Mouse (Mus musculus) neural tube, embryonic 11.5 days (tissue): ENCODE results near the gene Wdr89. TPM values are rescaled to one million over a fixed set of nuclear protein-coding genes. Genes with fewer than 3 reads are reported as not detected.

Experiments
- ATAC-seq: fragments of 200-750 bp; cut with Nextera tagmentation; 2 replicates; pipeline ENCODE4 v1.8.0; 2017; ENCODE audit warnings: moderate number of reproducible peaks, mild to moderate bottlenecking, moderate TSS enrichment, moderate library complexity; ENCODE audit not compliant: insufficient read depth, low FRiP score, low TSS enrichment
- DNase-seq: peaks from one replicate; pipeline ENCODE4 v3.0.0-alpha.2; 2015; ENCODE audit warnings: low spot score
- H3K27ac ChIP-seq: fragments of 300-500 bp; sonication (generic); 2 replicates; pipeline ENCODE4 v1.5.1; 2014; ENCODE audit warnings: low read depth, mild to moderate bottlenecking, low read length
- H3K27me3 ChIP-seq: fragments of 300-500 bp; sonication (generic); 2 replicates; pipeline ENCODE4 v1.6.1; 2014; ENCODE audit warnings: mild to moderate bottlenecking, low read length, mixed read lengths; ENCODE audit not compliant: control insufficient read depth, insufficient read depth
- H3K36me3 ChIP-seq: fragments of 300-500 bp; sonication (generic); 2 replicates; pipeline ENCODE4 v1.6.1; 2014; ENCODE audit warnings: mild to moderate bottlenecking, low read length, moderate library complexity, mixed read lengths; ENCODE audit not compliant: control insufficient read depth, insufficient read depth
- H3K4me1 ChIP-seq: fragments of 300-500 bp; sonication (generic); 2 replicates; pipeline ENCODE4 v1.6.1; 2014; ENCODE audit warnings: low read length, mixed read lengths; ENCODE audit not compliant: control insufficient read depth, insufficient read depth
- H3K4me2 ChIP-seq: fragments of 300-500 bp; sonication (generic); 2 replicates; pipeline ENCODE4 v1.6.1; 2014; ENCODE audit warnings: low read depth, mild to moderate bottlenecking, moderate library complexity
- H3K4me3 ChIP-seq: fragments of 300-500 bp; sonication (generic); 2 replicates; pipeline ENCODE4 v1.5.1; 2014; ENCODE audit warnings: low read depth, low read length
- H3K9ac ChIP-seq: fragments of 300-500 bp; sonication (generic); 2 replicates; pipeline ENCODE4 v1.6.1; 2014; ENCODE audit warnings: mild to moderate bottlenecking, low read length
- H3K9me3 ChIP-seq: fragments of 300-500 bp; sonication (generic); 2 replicates; pipeline ENCODE4 v1.6.1; 2016; ENCODE audit warnings: low read length; ENCODE audit not compliant: control insufficient read depth
- WGBS: fragments of 180-500 bp; shearing (Covaris S2); extraction: QIAGEN DNeasy Blood & Tissue Kit; methylation state at CpG from one replicate; pipeline ENCODE4 v1.1.7; 2014; 5-methylcytosine and 5-hydroxymethylcytosine counted together
- polyA plus RNA-seq: library from polyadenylated mRNA; unstranded; fragments of >200 nt; fragmentation: Nextera tagmentation; extraction: Ambion mirVana; gene quantifications from 2 replicates; pipeline ENCODE4 v1.2.1, GENCODE M21; 2014

Gene Wdr89
- polyA plus RNA-seq, 1 experiment from 2014 or later = 10.4 TPM

GRCm38 (mm10) chr12:75615556-75615955, 53.8 kb downstream of the Wdr89 start:
- WGBS = 51% methylated on average over 3 of the region's 3 CpGs
- Histone ChIP-seq H3K4me3 (no peak overlapping the region), H3K27me3 (no peaks in the 10 kb centered on the region), H3K9me3 (no peaks in the 10 kb centered on the region), H3K27ac (no peak overlapping the region), H3K4me2 (no peak overlapping the region), H3K36me3 (no peaks in the 10 kb centered on the region), H3K4me1 (no peaks in the 10 kb centered on the region), H3K9ac (no peak overlapping the region)
- ATAC-seq (no peak), DNase-seq (no peak)

- no peak for ATAC-seq
- no peaks in the 10 kb centered on the region for H3K4me1 ChIP-seq
Measured at GRCm38 (mm10) chr12:75612711-75613110, 56.6 kb downstream of the Wdr89 start.

GRCm38 (mm10) chr12:75599490-75599889, 69.8 kb downstream of the Wdr89 start:
- no peak overlapping the region for H3K27ac ChIP-seq
- no peak overlapping the region for H3K4me3 ChIP-seq
- DNase-seq (peak; percentile 45), ATAC-seq (no peak)
- H3K27me3 ChIP-seq = no peaks in the 10 kb centered on the region
- 22% methylated on average over 4 of the region's 4 CpGs for WGBS
- H3K9me3 ChIP-seq = no peaks in the 10 kb centered on the region
- H3K4me2 ChIP-seq = no peak overlapping the region
- no peak overlapping the region for H3K9ac ChIP-seq
- H3K4me1 ChIP-seq = peaks cover under 1% of the 10 kb centered on the region; the same call in 1 of the 2 replicates
- H3K36me3 ChIP-seq = no peaks in the 10 kb centered on the region

More at GRCm38 (mm10) chr12:75612711-75613110, 56.6 kb downstream of the Wdr89 start:
- no peak overlapping the region for H3K27ac ChIP-seq
- no peaks in the 10 kb centered on the region for H3K27me3 ChIP-seq
- DNase-seq = no peak
- H3K9ac ChIP-seq = no peak overlapping the region
- H3K4me3 ChIP-seq = no peak overlapping the region
- no peaks in the 10 kb centered on the region for H3K36me3 ChIP-seq
- H3K9me3 ChIP-seq = no peaks in the 10 kb centered on the region
- no peak overlapping the region for H3K4me2 ChIP-seq
- 84% methylated on average over 7 of the region's 7 CpGs for WGBS

- 76% methylated on average over 4 of the region's 4 CpGs for WGBS
- no peaks in the 10 kb centered on the region for H3K27me3 ChIP-seq
- no peak overlapping the region for H3K9ac ChIP-seq
- H3K4me3 ChIP-seq = no peak overlapping the region
- DNase-seq (no peak), ATAC-seq (no peak)
- no peak overlapping the region for H3K4me2 ChIP-seq
- no peak overlapping the region for H3K27ac ChIP-seq
- H3K4me1 ChIP-seq = peaks cover 4% of the 10 kb centered on the region; the same call in 1 of the 2 replicates
- H3K9me3 ChIP-seq = no peaks in the 10 kb centered on the region
- no peaks in the 10 kb centered on the region for H3K36me3 ChIP-seq
Measured at GRCm38 (mm10) chr12:75598988-75599387, 70.3 kb downstream of the Wdr89 start.

- no peak overlapping the region for H3K4me3 ChIP-seq
- H3K9me3 ChIP-seq = no peaks in the 10 kb centered on the region
- ATAC-seq (no peak), DNase-seq (no peak)
- H3K27ac ChIP-seq = no peak overlapping the region
- no peak overlapping the region for H3K4me2 ChIP-seq
- no peak overlapping the region for H3K9ac ChIP-seq
- no peaks in the 10 kb centered on the region for H3K27me3 ChIP-seq
- 87% methylated on average over 4 of the region's 4 CpGs for whole genome bisulfite sequencing
- H3K4me1 ChIP-seq = peaks cover 4% of the 10 kb centered on the region; the same call in 1 of the 2 replicates
- H3K36me3 ChIP-seq = 0 out of 2 replicates have a peak, but pooled peaks cover 2% of the 10 kb centered on the region
Measured at GRCm38 (mm10) chr12:75597707-75598106, 71.6 kb downstream of the Wdr89 start.

GRCm38 (mm10) chr12:75596154-75597002, 73.0 kb downstream of the Wdr89 start, which contains the start of gene Ppp2r5e:
Gene Ppp2r5e, minus strand, starts transcription at chr12:75596245.
- under 1% methylated on average over 66 of the region's 72 CpGs for WGBS
- peak; percentile 99 for ATAC-seq
- DNase-seq = peak; percentile 99
- peak within 1 kb of the TSS; percentile 62 for H3K4me2 ChIP-seq
- peak within 1 kb of the TSS; percentile 96 for H3K9ac ChIP-seq
- H3K27me3 ChIP-seq = no peaks in the 10 kb centered on the region
- H3K36me3 ChIP-seq = 0 out of 2 replicates have a peak, but pooled peaks cover 3% of the 10 kb centered on the region
- H3K4me1 ChIP-seq = peaks cover 4% of the 10 kb centered on the region; the same call in 1 of the 2 replicates
- no peaks in the 10 kb centered on the region for H3K9me3 ChIP-seq
- peak within 1 kb of the TSS; percentile 97 for H3K27ac ChIP-seq
- peak within 1 kb of the TSS; percentile 99 for H3K4me3 ChIP-seq

GRCm38 (mm10) chr12:75595291-75596153, 73.8 kb downstream of the Wdr89 start:
- Histone ChIP-seq H3K36me3 (0 out of 2 replicates have a peak, but pooled peaks cover 3% of the 10 kb centered on the region), H3K4me1 (peaks cover 4% of the 10 kb centered on the region; the same call in 1 of the 2 replicates), H3K9ac (peak overlapping the region; percentile 96), H3K27ac (peak overlapping the region; percentile 97), H3K27me3 (no peaks in the 10 kb centered on the region), H3K4me2 (peak overlapping the region; percentile 62), H3K4me3 (peak overlapping the region; percentile 99), H3K9me3 (no peaks in the 10 kb centered on the region)
- WGBS = under 1% methylated on average over 80 of the region's 97 CpGs
- DNase-seq (peak; percentile 56), ATAC-seq (no peak; the same call in 1 of the 2 replicates)

- no peak for DNase-seq
- H3K27me3 ChIP-seq = no peaks in the 10 kb centered on the region
- H3K4me1 ChIP-seq = peaks cover 4% of the 10 kb centered on the region; the same call in 1 of the 2 replicates
- H3K9me3 ChIP-seq = no peaks in the 10 kb centered on the region
- peak overlapping the region; percentile 62 for H3K4me2 ChIP-seq
- H3K4me3 ChIP-seq = peak overlapping the region; percentile 99
- no peak for ATAC-seq
- H3K27ac ChIP-seq = no peak overlapping the region
- H3K36me3 ChIP-seq = peaks cover 7% of the 10 kb centered on the region; the same call in 1 of the 2 replicates
- 53% methylated on average over 5 of the region's 5 CpGs for WGBS
- no peak overlapping the region for H3K9ac ChIP-seq
Measured at GRCm38 (mm10) chr12:75594404-75594803, 74.9 kb downstream of the Wdr89 start.
